Mouse (Mus musculus): ENCODE results near the gene Adgrl2. TPM values are rescaled to one million over a fixed set of nuclear protein-coding genes. Genes with fewer than 3 reads are reported as not detected.

Gene Adgrl2
- polyA plus RNA-seq, 1 experiment from 2014 or later: 132 TPM

DNA sequence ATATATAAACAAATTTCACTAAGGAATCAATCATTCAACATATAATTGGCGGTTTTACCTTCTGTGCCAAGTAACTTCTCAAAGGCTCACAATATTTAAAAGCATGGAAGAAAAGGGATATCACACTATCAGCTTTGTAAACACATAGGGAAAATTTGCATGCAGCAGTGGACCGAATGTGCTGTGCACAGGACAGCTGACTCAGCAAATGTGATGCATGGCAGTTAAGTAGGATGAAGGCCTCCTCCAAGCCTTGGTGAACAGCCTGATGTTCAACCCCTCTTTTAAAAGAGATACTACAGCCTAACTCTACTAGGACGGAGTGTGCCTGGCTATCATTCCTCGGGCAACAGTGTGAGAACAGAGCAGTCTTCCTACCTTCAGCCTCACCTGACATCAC, 105.2 kb downstream of the Adgrl2 start:
- WGBS: 82% methylated on average over 4 of the region's 4 CpGs

DNA sequence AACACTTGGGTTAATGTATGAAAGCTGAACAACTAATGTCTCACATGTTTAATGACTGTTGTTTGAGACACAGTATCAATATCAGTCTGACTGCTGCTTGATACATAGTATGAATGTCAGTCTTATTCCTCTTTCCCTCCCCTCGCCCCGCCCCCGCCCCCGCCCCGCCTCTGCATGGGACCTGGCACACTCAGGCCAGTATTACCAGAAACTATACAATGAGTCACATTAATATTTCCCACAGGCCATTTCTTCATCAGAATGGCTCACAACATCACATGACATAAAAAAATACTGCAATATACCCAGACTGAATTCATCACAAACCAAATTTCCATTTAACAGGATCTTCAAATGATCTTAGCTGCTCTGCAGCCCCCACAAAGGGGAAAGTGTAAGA, 108.9 kb downstream of the Adgrl2 start:
- no peaks in the 10 kb centered on the region for H3K9me3 ChIP-seq (ENCODE audit: control insufficient read depth, low read length)
- H3K27me3 ChIP-seq (replicated peaks; ENCODE audit: control insufficient read depth, insufficient read depth, low read length): no peaks in the 10 kb centered on the region
- no peaks in the 10 kb centered on the region for H3K36me3 ChIP-seq (ENCODE audit: control insufficient read depth, insufficient read depth)
- H3K27ac ChIP-seq (ENCODE audit: low read length): no peak overlapping the region
- H3K4me1 ChIP-seq (replicated peaks; ENCODE audit: control insufficient read depth, insufficient read depth, low read length): peaks cover 7% of the 10 kb centered on the region
- H3K4me2 ChIP-seq (ENCODE audit: low read length): no peak overlapping the region
- no peak overlapping the region for H3K4me3 ChIP-seq (replicated peaks; ENCODE audit: low read length)
- H3K9ac ChIP-seq (replicated peaks; ENCODE audit: low read depth, low read length): no peak overlapping the region
- WGBS: 90% methylated on average over 5 of the region's 5 CpGs
- ATAC-seq: no peak

More for the DNA sequence above, 105.2 kb downstream of the Adgrl2 start:
- Histone ChIP-seq H3K4me3 (replicated peaks; ENCODE audit: low read length) (no peak overlapping the region), H3K27me3 (replicated peaks; ENCODE audit: control insufficient read depth, insufficient read depth, low read length) (no peaks in the 10 kb centered on the region), H3K27ac (ENCODE audit: low read length) (no peak overlapping the region), H3K9ac (replicated peaks; ENCODE audit: low read depth, low read length) (no peak overlapping the region), H3K4me2 (ENCODE audit: low read length) (no peak overlapping the region), H3K36me3 (ENCODE audit: control insufficient read depth, insufficient read depth) (no peaks in the 10 kb centered on the region; the same call in 1 of the 2 replicates), H3K4me1 (replicated peaks; ENCODE audit: control insufficient read depth, insufficient read depth, low read length) (peaks cover 3% of the 10 kb centered on the region; the same call in 1 of the 2 replicates), H3K9me3 (ENCODE audit: control insufficient read depth, low read length) (no peaks in the 10 kb centered on the region)
- ATAC-seq: no peak

DNA sequence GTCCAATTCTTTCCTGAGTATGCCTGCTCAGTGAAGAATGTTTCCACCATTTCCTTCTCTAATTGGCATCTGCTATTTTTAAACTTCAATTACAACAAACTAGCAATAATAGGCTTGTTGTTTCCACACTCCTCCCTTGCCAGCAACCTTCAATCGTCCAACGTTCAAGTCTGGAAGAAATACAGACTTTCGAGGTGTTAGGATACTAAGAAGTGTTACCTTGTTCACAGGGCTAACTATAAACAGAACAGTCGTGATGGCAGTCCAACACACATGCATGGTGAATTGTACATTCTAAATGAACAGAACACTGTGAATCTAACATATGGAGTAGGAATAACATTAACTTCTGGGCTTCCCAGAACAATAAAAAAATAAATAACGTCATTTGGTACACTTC, 117.8 kb downstream of the Adgrl2 start:
- H3K4me2 ChIP-seq (ENCODE audit: low read length): no peak overlapping the region

DNA sequence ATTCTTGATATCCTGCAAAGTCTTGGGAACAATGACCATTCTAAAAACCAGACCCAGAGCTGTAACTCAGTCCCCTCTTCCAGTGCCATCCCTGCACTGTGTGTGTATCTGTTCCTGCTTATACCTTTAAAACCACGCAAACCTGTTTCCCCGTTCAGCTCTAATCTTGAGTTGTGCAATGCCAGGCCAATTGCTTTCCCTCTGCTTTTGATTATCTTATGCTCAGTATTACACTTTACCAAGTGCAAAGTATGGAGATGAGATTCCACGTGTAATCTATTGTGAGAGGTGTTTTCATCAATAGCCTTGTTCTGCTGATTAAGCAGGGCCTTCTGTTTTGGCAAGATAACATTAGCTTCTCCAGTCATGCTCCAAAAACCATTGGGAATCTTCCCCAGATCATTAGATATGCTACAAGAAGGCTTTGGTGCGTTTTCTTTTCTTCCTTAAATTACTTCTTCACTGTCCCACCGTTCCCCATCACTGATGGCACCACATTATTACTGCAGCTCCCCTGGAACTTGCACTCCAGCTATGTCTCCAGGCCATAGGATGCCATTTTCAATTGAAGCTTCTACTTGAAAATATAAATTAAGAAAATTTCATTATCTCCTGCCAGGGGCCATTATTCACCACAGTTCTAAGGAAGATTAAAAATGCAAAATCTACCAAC, 118.4 kb downstream of the Adgrl2 start:
- Histone ChIP-seq H3K9ac (replicated peaks; ENCODE audit: low read depth, low read length) (no peak overlapping the region), H3K9me3 (ENCODE audit: control insufficient read depth, low read length) (no peaks in the 10 kb centered on the region), H3K4me3 (replicated peaks; ENCODE audit: low read length) (no peak overlapping the region), H3K4me1 (replicated peaks; ENCODE audit: control insufficient read depth, insufficient read depth, low read length) (peaks cover 18% of the 10 kb centered on the region), H3K4me2 (ENCODE audit: low read length) (no peak overlapping the region), H3K27me3 (replicated peaks; ENCODE audit: control insufficient read depth, insufficient read depth, low read length) (no peaks in the 10 kb centered on the region), H3K36me3 (ENCODE audit: control insufficient read depth, insufficient read depth) (no peaks in the 10 kb centered on the region), H3K27ac (ENCODE audit: low read length) (no peak overlapping the region)
- 74% methylated on average over 5 of the region's 5 CpGs for WGBS
- no peak for ATAC-seq

More for the DNA sequence above, 117.8 kb downstream of the Adgrl2 start:
- Histone ChIP-seq H3K4me1 (replicated peaks; ENCODE audit: control insufficient read depth, insufficient read depth, low read length) (peaks cover 17% of the 10 kb centered on the region), H3K9ac (replicated peaks; ENCODE audit: low read depth, low read length) (no peak overlapping the region), H3K9me3 (ENCODE audit: control insufficient read depth, low read length) (no peaks in the 10 kb centered on the region), H3K4me3 (replicated peaks; ENCODE audit: low read length) (no peak overlapping the region), H3K27ac (ENCODE audit: low read length) (0 out of 2 replicates have a peak overlapping the region, but pooled peaks have one; percentile 4), H3K27me3 (replicated peaks; ENCODE audit: control insufficient read depth, insufficient read depth, low read length) (no peaks in the 10 kb centered on the region), H3K36me3 (ENCODE audit: control insufficient read depth, insufficient read depth) (no peaks in the 10 kb centered on the region)
- 22% methylated on average over 5 of the region's 5 CpGs for WGBS
- ATAC-seq: peak; percentile 66

DNA sequence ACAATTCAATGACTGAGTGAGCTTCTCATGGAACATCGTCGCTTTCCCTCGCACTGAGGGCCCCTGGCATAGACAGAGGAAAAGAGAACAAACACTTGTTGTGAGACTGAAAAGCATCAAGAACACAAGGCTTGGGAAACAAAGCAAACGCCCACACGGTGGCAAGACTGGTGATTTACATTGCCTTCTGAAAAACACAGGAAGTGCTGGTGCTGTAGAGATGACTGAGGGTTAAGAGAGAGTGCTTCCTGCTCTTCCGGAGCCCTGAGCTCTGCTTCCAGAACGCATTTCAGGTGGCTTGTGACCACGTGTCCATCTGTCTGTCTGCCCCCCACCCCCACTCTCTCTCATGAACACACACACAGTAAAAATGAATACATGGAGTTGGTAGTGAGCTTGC, 122.7 kb downstream of the Adgrl2 start:
- Histone ChIP-seq H3K4me2 (ENCODE audit: low read length) (no peak overlapping the region), H3K36me3 (ENCODE audit: control insufficient read depth, insufficient read depth) (no peaks in the 10 kb centered on the region), H3K27ac (ENCODE audit: low read length) (no peak overlapping the region), H3K4me1 (replicated peaks; ENCODE audit: control insufficient read depth, insufficient read depth, low read length) (peaks cover 25% of the 10 kb centered on the region), H3K9ac (replicated peaks; ENCODE audit: low read depth, low read length) (no peak overlapping the region), H3K4me3 (replicated peaks; ENCODE audit: low read length) (no peak overlapping the region), H3K9me3 (ENCODE audit: control insufficient read depth, low read length) (no peaks in the 10 kb centered on the region), H3K27me3 (replicated peaks; ENCODE audit: control insufficient read depth, insufficient read depth, low read length) (no peaks in the 10 kb centered on the region)
- WGBS: 30% methylated on average over 8 of the region's 8 CpGs
- no peak for ATAC-seq

DNA sequence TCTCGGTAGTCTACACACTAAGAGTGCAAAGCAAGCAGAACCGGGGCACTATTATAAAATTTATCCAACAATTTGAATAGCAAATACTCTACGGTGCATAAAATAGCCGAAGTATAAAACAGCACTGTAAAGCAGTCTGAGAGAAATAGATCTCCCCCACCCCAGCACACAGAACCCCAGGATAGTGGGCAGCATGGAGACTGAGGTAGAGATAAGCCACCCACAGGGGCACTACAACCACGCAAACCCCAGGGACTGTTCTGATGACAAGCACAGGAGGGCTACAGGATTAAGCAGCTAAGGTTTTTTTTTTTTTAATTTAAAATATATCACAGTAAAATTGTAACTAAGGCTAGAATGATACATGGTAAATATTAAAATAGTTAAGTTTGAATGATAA, 123.7 kb downstream of the Adgrl2 start:
- Histone ChIP-seq H3K4me3 (replicated peaks; ENCODE audit: low read length) (no peak overlapping the region), H3K9ac (replicated peaks; ENCODE audit: low read depth, low read length) (no peak overlapping the region), H3K27ac (ENCODE audit: low read length) (no peak overlapping the region), H3K27me3 (replicated peaks; ENCODE audit: control insufficient read depth, insufficient read depth, low read length) (no peaks in the 10 kb centered on the region), H3K4me2 (ENCODE audit: low read length) (no peak overlapping the region), H3K4me1 (replicated peaks; ENCODE audit: control insufficient read depth, insufficient read depth, low read length) (peaks cover 20% of the 10 kb centered on the region), H3K36me3 (ENCODE audit: control insufficient read depth, insufficient read depth) (no peaks in the 10 kb centered on the region), H3K9me3 (ENCODE audit: control insufficient read depth, low read length) (no peaks in the 10 kb centered on the region)
- no peak for ATAC-seq
- WGBS: 87% methylated on average over 5 of the region's 5 CpGs

DNA sequence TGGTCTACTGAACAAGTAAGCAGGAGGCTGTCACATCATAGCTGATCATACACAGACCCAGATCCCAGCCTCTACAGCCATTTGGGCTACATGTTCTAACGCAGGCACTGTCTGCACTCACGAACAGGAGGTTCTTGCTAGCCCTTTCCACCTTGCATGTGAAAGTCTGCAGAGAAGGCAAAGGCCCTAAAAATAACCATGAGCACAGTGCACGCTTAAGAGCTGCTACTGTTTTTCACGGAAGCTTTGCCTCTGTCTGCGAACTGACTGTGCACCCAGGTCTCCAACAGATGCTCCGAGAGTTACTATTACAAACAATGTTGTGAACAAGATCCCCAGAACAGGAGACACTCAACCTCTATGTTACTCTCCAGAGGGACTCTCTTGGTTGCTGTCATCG, 124.3 kb downstream of the Adgrl2 start:
- H3K9ac ChIP-seq (replicated peaks; ENCODE audit: low read depth, low read length): no peak overlapping the region
- no peak overlapping the region for H3K4me2 ChIP-seq (ENCODE audit: low read length)
- H3K4me1 ChIP-seq (replicated peaks; ENCODE audit: control insufficient read depth, insufficient read depth, low read length): peaks cover 18% of the 10 kb centered on the region
- H3K27ac ChIP-seq (ENCODE audit: low read length): no peak overlapping the region
- WGBS: 91% methylated on average over 7 of the region's 7 CpGs
- no peaks in the 10 kb centered on the region for H3K27me3 ChIP-seq (replicated peaks; ENCODE audit: control insufficient read depth, insufficient read depth, low read length)
- H3K36me3 ChIP-seq (ENCODE audit: control insufficient read depth, insufficient read depth): no peaks in the 10 kb centered on the region
- no peak for ATAC-seq
- H3K9me3 ChIP-seq (ENCODE audit: control insufficient read depth, low read length): no peaks in the 10 kb centered on the region
- H3K4me3 ChIP-seq (replicated peaks; ENCODE audit: low read length): no peak overlapping the region

DNA sequence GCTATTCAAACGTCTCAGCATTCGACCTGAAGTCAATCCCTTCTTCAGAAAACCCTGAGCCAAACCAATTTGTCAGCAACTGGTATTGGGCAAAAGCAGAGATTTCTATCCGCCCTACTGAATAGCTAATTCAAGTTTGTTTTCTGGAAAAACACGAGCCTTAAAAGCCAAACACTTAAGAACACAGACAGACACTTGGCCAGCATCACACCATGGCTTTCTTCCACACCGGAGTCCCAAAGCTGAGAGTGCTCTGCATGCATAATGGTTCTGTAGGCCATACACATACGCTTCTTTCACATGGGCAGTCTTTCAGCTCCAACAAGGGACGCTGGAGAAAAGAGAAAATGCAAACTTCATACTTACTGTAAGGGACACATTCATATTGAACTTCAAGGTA, 125.1 kb downstream of the Adgrl2 start:
- 34% methylated on average over 7 of the region's 7 CpGs for WGBS
- H3K9ac ChIP-seq (replicated peaks; ENCODE audit: low read depth, low read length): no peak overlapping the region
- no peak overlapping the region for H3K4me3 ChIP-seq (replicated peaks; ENCODE audit: low read length)
- H3K27me3 ChIP-seq (replicated peaks; ENCODE audit: control insufficient read depth, insufficient read depth, low read length): no peaks in the 10 kb centered on the region
- no peak overlapping the region for H3K27ac ChIP-seq (ENCODE audit: low read length)
- ATAC-seq: peak; percentile 67
- no peaks in the 10 kb centered on the region for H3K36me3 ChIP-seq (ENCODE audit: control insufficient read depth, insufficient read depth)
- peaks cover 18% of the 10 kb centered on the region for H3K4me1 ChIP-seq (replicated peaks; ENCODE audit: control insufficient read depth, insufficient read depth, low read length)
- H3K9me3 ChIP-seq (ENCODE audit: control insufficient read depth, low read length): no peaks in the 10 kb centered on the region
- H3K4me2 ChIP-seq (ENCODE audit: low read length): no peak overlapping the region

DNA sequence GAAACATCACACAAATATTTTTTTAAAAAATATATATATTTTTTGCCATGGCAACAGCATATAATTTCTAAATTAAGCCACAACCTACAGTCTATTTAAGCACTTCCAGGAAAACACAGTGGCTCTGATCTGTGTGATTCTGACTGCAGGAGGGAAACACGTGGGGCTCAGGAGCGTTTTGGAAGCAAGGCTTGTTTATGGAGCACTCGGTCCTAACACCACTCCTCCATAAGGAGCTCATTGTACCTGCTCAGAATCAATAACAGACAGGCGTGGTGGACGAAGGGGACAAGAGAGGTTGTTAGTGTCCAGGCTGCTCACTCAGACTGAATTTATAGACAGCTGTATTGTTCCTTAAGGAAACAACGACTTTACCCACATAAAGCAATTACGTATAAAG, 128.5 kb downstream of the Adgrl2 start:
- no peaks in the 10 kb centered on the region for H3K36me3 ChIP-seq (ENCODE audit: control insufficient read depth, insufficient read depth)
- no peak overlapping the region for H3K27ac ChIP-seq (ENCODE audit: low read length)
- H3K4me1 ChIP-seq (replicated peaks; ENCODE audit: control insufficient read depth, insufficient read depth, low read length): peaks cover 14% of the 10 kb centered on the region; the same call in 1 of the 2 replicates
- H3K9ac ChIP-seq (replicated peaks; ENCODE audit: low read depth, low read length): no peak overlapping the region
- no peak overlapping the region for H3K4me2 ChIP-seq (ENCODE audit: low read length)
- no peak; the same call in 1 of the 2 replicates for ATAC-seq
- no peaks in the 10 kb centered on the region for H3K9me3 ChIP-seq (ENCODE audit: control insufficient read depth, low read length)
- no peaks in the 10 kb centered on the region for H3K27me3 ChIP-seq (replicated peaks; ENCODE audit: control insufficient read depth, insufficient read depth, low read length)
- H3K4me3 ChIP-seq (replicated peaks; ENCODE audit: low read length): no peak overlapping the region
- WGBS: 25% methylated on average over 7 of the region's 7 CpGs

Measured in forebrain, embryonic 16.5 days (tissue).